Mouse (Mus musculus): ENCODE measurements around the gene Cuedc2. TPM values are rescaled to one million over a fixed set of nuclear protein-coding genes. Genes with fewer than 3 reads are reported as not detected.

Gene Cuedc2
- polyA plus RNA-seq (2014; fragmentation: Illumina TruSeq; extraction: RNeasy Lipid Tissue Mini Kit (QIAGEN cat#74804); ENCODE audit: insufficient read depth, low read depth, low replicate concordance), result 70.9 TPM

DNA sequence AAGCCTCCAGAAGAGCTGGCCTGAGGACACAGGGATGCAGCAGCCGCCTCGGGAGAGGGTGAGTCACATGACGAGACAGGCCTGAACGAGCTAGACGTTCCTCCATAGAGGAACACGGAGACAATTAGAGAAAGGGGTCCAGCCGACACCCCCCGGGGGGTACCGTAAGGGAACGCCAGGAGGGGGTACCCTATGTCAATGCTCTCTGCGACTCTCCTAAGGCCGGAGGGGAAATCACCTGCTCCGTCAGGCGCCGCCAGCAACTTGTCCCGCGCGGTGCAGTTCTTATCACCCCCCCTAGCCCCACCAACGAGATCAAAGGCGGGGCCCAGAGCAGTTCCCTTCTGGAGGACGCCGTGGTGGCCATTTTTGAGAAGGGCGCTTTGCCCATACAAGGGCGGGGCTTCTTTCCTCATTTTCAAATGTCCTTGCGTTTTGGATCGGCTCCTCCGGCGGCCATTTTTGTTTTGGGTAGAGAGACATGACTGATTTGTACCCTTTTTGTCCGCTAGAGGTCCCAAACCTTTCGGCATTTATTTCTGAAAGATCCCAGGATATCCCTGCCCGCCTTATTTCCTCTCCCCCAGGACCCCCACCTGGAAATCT lies at the start of gene Cuedc2:
Gene Cuedc2, minus strand, starts transcription at position 372 of the 606 bp plus-strand sequence.

DNA sequence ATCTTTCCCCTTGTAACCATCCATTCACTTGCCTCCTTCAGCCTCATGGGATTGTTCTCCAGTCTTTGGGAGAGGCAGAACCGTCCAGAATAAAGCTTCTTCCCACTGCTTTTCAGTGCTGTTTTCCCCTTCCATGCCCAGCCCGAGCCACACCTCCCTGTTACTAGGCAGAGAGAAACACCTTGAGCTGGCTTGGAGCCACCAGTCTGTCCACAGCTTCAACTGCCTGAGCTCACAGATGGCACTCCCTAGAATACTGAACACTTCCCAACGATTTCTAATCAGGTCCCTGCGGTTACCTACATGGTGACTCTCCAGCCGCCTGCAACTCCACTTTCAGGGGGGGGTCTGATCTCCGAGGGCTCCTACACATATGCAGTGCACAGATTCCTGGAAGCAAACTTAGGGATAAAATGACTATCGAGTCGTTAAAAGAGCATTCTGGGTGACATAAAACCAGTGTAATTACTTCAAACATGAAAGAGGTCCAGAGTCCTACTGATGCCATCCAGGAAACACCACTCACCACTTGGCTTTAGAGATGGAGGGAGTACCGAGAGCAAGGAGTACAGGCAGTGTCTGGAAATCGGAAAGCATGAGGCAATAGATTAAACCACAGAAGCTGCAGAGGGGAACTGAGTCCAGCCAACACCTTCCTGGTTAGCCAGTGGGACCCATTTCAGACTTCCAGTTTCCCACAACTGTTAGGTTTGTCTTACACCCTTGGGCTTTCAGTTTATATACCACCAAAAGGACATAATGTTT lies 11.8 kb upstream of the Cuedc2 start, which contains the start of gene 2310034G01Rik:
Gene 2310034G01Rik, minus strand, starts transcription at position 135 of the 765 bp plus-strand sequence.

DNA sequence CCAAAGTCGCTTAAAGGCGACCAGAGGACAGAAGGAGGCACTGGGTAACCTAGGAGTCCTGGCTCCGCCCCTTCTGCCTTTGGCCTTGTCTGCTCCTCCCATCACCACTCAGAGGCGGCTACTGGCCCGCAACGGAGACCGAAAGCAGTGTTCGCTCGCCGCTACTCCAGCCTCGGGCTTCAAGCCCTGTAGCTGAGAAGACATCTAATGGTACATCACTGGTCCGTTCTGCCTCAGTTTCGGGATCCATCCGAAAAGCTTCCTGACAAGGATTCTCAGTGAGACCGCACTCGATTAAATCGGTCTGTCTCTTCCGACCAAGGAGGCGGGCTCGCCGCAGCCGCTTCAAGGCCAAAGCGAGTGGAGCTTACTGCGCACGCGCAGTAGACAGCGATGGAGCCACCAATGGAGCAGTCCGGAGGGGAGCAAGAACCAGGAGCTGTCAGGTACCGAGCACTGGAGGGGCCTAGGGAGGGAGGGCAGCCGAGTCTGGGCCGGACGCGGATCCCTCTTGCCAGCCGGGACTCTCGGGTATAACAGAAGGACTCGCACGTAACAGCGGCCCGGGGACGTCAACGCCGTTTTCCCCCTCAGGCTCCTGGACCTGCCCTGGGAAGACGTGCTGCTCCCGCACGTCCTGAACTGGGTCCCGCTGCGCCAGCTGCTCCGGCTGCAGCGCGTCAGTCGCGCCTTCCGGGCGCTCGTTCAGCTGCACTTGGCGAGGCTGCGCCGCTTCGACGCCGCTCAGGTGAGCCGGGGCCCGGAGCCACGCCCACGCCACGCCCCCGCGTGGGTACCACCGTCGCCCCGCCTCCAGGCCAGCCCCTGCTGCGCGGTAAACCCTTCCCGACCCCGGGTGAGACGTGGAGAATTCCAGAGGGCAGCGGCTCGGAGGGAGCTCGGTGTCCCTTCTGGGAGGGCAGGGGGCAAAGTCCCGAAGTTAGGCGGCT lies 10.1 kb downstream of the Cuedc2 start, which contains the start of gene Fbxl15:
Gene Fbxl15, plus strand, starts transcription at position 104 of the 950 bp plus-strand sequence.

DNA sequence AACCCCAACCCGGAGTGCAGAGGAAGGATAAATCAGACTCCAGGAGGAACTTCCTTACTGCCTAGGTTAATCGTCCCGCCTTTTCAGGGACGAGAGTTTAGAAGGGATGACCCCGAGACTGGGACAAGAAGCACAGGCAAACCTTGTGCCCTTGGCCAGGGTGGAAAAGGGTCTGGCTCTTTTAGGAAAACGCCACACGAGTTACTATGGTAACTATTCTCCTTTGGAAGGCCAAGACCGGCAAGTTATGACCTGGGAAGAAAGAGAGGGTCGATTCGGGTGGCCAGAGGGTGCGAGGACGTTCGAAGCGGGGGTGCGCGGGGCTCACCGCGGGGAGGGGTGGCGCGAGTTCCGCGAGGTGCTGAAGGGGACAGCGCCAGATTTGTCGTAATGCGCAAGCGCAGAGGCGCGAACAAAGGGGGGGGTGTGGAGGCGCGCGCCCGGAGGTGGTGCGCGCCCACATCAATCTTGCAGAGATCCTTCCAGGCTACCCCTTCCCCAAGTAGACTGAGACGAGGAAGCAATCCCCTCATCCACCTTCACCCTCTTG lies 11.7 kb downstream of the Cuedc2 start, which contains the start of gene Psd:
Gene Psd, minus strand, starts transcription at position 401 of the 550 bp plus-strand sequence.

DNA sequence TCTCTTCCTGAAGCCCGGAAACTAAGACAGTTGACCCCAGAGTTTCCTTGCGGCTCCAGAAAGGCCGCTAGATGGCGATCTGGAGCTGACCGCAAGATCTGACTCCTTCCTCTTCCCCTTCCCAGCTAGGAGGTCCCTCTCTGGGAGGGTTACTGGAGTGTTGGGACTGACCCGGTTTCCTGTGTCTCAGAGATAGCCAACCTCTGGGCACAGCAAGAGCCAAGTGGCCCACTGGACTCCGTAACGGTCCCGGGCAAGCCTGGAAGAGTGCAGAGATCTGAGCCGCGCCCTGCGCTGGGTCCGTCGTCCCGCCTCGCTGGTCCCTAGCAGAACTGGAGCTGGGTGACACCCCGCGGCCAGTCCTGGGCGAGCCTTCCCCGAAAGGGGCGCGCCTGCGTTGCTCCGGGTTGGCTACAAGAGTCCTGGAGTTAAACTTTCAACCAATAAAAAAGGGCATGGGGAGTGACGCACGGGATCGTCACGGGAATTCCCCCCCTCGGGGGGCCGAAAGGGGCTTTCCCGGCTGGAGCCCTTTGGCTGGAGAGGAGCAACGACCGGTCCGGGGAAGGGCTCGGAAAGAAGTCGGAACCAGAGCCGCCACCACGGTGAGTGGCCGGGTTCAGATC lies 34.2 kb downstream of the Cuedc2 start, which contains the start of gene Nfkb2:
Gene Nfkb2, plus strand, starts transcription at position 105 of the 626 bp plus-strand sequence.

Other genes with a start within 250 kb of the Cuedc2 start
- 0.61 TPM for gene Elovl3, start 206.8 kb downstream of the Cuedc2 start, polyA plus RNA-seq (2014; fragmentation: Illumina TruSeq; extraction: RNeasy Lipid Tissue Mini Kit (QIAGEN cat#74804); ENCODE audit: insufficient read depth, low read depth, low replicate concordance)
- gene Pitx3, start 190.4 kb downstream of the Cuedc2 start, polyA plus RNA-seq (2014; fragmentation: Illumina TruSeq; extraction: RNeasy Lipid Tissue Mini Kit (QIAGEN cat#74804); ENCODE audit: insufficient read depth, low read depth, low replicate concordance), result not detected
- 11.0 TPM for gene Gbf1, start 186.2 kb downstream of the Cuedc2 start, polyA plus RNA-seq (2014; fragmentation: Illumina TruSeq; extraction: RNeasy Lipid Tissue Mini Kit (QIAGEN cat#74804); ENCODE audit: insufficient read depth, low read depth, low replicate concordance)
- gene Nfkb2, start 34.4 kb downstream of the Cuedc2 start, polyA plus RNA-seq (2014; fragmentation: Illumina TruSeq; extraction: RNeasy Lipid Tissue Mini Kit (QIAGEN cat#74804); ENCODE audit: insufficient read depth, low read depth, low replicate concordance), result 17.6 TPM
- 1.0 TPM for gene Psd, start 11.5 kb downstream of the Cuedc2 start, polyA plus RNA-seq (2014; fragmentation: Illumina TruSeq; extraction: RNeasy Lipid Tissue Mini Kit (QIAGEN cat#74804); ENCODE audit: insufficient read depth, low read depth, low replicate concordance)
- gene Fbxl15, start 10.5 kb downstream of the Cuedc2 start, polyA plus RNA-seq (2014; fragmentation: Illumina TruSeq; extraction: RNeasy Lipid Tissue Mini Kit (QIAGEN cat#74804); ENCODE audit: insufficient read depth, low read depth, low replicate concordance), result 6.1 TPM
- 4.5 TPM for gene Mfsd13a, start 2.4 kb upstream of the Cuedc2 start, polyA plus RNA-seq (2014; fragmentation: Illumina TruSeq; extraction: RNeasy Lipid Tissue Mini Kit (QIAGEN cat#74804); ENCODE audit: insufficient read depth, low read depth, low replicate concordance)
- 3.3 TPM for gene 2310034G01Rik, start 11.6 kb upstream of the Cuedc2 start, polyA plus RNA-seq (2014; fragmentation: Illumina TruSeq; extraction: RNeasy Lipid Tissue Mini Kit (QIAGEN cat#74804); ENCODE audit: insufficient read depth, low read depth, low replicate concordance)
- 68.9 TPM for gene Actr1a, start 57.0 kb upstream of the Cuedc2 start, polyA plus RNA-seq (2014; fragmentation: Illumina TruSeq; extraction: RNeasy Lipid Tissue Mini Kit (QIAGEN cat#74804); ENCODE audit: insufficient read depth, low read depth, low replicate concordance)
- gene Sufu, start 58.2 kb upstream of the Cuedc2 start, polyA plus RNA-seq (2014; fragmentation: Illumina TruSeq; extraction: RNeasy Lipid Tissue Mini Kit (QIAGEN cat#74804); ENCODE audit: insufficient read depth, low read depth, low replicate concordance), result 6.9 TPM
- 32.6 TPM for gene Trim8, start 163.0 kb upstream of the Cuedc2 start, polyA plus RNA-seq (2014; fragmentation: Illumina TruSeq; extraction: RNeasy Lipid Tissue Mini Kit (QIAGEN cat#74804); ENCODE audit: insufficient read depth, low read depth, low replicate concordance)
- gene Arl3, start 234.5 kb upstream of the Cuedc2 start, polyA plus RNA-seq (2014; fragmentation: Illumina TruSeq; extraction: RNeasy Lipid Tissue Mini Kit (QIAGEN cat#74804); ENCODE audit: insufficient read depth, low read depth, low replicate concordance), result 95.5 TPM
- gene Sfxn2, start 234.7 kb upstream of the Cuedc2 start, polyA plus RNA-seq (2014; fragmentation: Illumina TruSeq; extraction: RNeasy Lipid Tissue Mini Kit (QIAGEN cat#74804); ENCODE audit: insufficient read depth, low read depth, low replicate concordance), result 7.6 TPM

All from lung, adult 10 weeks (tissue).